Mouse (Mus musculus) megakaryocyte-erythroid progenitor cell, adult 5-6 weeks (primary cell): ENCODE measurements around the gene Mlec. TPM values are rescaled to one million over a fixed set of nuclear protein-coding genes. Genes with fewer than 3 reads are reported as not detected.
"Not testable (repeated sequence)": the region's sequence is repeated elsewhere in the genome, so short reads cannot be mapped to it uniquely, and the experiment has no call there.

Source experiments
- ATAC-seq: replicated peaks from 2 replicates; pipeline ENCODE4 v1.8.0; 2016; ENCODE audit warnings: mild to moderate bottlenecking, inconsistent platforms; ENCODE audit not compliant: severe bottlenecking, poor library complexity, low FRiP score, low TSS enrichment
- total RNA-seq, 2 experiments: library from RNA; stranded (forward) in 1 of 2; stranded (reverse) in 1 of 2; fragments of 200-1000, 215-1000 nt in 1 of 2; fragments of >200 nt in 1 of 2; fragmentation: Nextera tagmentation in 1 of 2; gene quantifications; 2 replicates each; pipeline ENCODE4 v1.2.3; 2014 to 2017

Mlec gene
- total RNA-seq, 2 experiments from 2014 or later = 86.4 to 101 TPM

- ATAC-seq = no peak
Observed at GRCm38 (mm10) chr5:115182925-115183324, 24.9 kb upstream of the Mlec start.

- no peak for ATAC-seq
Observed at GRCm38 (mm10) chr5:115181248-115181940, 23.4 kb upstream of the Mlec start.

DNA sequence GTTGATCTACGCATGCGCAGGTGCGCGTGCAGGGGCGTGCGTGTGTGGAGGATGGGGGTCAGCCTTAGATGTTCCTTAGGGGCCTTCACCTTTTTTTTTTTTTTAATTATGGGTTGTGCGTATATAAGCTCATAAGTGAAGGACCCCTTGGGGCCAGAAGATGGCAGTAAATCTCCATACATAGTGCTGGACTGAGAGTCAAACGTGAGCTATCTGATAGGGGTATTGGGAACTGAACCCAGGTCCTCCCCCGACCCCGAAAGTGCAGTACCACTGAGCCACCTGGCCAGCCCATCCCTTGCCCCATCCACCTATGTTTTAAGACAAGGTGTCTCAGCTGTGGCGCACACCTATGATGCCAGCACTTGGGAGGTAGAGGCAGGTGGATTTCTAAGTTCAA lies 21.6 kb upstream of the Mlec start:
- ATAC-seq = no peak

DNA sequence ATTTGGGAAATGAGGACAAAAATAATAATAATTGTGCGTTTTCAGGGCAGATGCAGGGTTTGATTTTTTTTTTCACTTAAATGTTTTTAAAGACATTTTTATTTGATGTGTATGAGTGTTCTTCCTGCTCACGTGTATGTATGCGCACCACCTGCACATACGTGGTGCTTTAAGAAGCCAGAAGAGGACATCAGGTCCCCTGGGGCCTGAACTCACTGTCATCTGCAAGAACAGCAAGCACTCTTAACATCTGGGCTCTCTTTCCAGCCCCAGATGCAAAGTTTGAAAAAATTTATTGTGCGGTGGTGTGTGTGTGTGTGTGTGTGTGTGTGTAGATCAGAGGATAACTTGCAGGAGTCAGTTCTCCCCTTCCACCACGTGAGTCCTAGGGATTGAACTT lies 19.9 kb upstream of the Mlec start:
- ATAC-seq = no peak

- ATAC-seq = no peak
Observed at GRCm38 (mm10) chr5:115174554-115174953, 16.6 kb upstream of the Mlec start.

DNA sequence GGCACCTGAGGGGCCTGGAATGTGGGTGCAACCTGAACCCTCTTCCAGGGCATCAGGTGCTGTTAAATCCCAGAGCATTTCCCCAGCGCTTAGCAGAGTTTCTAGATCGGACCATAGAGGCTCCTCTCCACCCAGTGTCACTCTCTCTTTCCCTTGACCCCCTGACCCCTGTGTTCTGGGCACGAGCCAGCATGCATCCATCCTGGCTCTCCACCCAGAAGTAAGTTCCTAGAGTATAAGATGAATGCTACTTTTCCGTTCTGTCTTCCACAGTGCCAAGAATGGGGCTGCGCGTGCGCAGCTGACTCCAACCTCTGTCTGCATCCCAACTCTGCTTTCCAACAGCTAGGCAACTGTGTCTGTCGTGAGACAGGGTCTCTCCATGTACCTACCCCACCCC lies 12.2 kb upstream of the Mlec start:
- ATAC-seq = no peak

DNA sequence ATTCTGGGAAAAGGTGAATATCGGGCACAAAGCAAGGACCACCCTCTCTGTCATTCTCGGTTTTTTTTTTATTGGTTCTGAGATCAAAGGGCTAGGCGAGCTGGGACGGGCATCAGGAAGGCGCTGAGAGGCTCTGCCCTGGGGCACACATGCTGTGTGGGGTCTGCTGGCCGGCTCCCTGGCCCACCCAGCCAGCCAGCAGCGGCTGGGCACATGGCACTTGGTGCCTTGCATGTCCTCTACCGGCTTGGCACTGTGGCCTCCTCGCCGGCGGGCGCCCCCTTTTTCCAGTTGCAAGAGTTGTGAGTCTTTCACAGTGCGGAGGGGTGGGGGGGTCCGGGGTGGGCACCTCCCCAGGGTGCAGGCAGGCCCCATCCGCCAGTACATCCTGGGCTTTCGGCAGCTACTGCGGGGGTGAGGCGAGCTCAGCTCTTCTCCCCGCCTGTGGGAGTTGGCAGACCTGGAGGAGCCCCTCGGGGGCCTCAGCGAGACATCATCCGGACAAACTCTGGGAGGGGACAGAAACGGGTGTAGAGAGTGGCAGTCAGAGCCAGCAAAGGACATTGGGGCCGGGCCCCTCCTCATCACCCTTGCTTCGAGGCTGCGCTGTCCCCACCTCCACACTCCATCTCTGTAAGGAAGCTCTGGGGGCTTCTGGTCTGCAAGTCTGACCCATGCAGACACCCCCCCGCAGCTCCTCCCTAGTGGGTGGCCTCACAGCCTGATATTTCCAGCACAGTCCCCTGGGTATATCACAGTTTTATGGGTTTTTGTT lies 10.8 kb upstream of the Mlec start:
- ATAC-seq = no peak

GRCm38 (mm10) chr5:115167396-115167795 lies 9.4 kb upstream of the Mlec start:
- no peak for ATAC-seq

DNA sequence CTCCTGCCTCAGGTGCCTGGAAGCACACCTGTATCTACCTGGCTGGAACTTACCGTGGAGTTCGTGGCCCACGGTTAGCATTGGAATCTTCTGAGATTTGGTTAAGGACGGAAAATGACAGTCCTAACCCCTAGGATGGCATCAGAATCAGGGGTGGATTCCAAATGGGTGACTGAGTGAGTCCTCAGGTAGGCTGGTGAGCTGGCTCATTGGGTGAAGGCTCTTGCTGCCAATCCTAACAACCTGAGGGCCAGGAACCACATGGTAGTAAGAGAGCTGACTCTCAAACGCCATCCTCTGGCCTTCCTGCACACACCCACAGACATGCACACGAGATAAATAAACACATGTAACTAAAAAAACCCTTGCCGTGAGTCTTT lies 8.8 kb upstream of the Mlec start:
- ATAC-seq = no peak

GRCm38 (mm10) chr5:115165895-115166814 lies 8.2 kb upstream of the Mlec start:
- peak; percentile 42 for ATAC-seq

- no peak for ATAC-seq
Observed at GRCm38 (mm10) chr5:115165351-115165750, 7.4 kb upstream of the Mlec start.

GRCm38 (mm10) chr5:115164446-115164845 lies 6.5 kb upstream of the Mlec start:
- ATAC-seq = not testable (repeated sequence)

DNA sequence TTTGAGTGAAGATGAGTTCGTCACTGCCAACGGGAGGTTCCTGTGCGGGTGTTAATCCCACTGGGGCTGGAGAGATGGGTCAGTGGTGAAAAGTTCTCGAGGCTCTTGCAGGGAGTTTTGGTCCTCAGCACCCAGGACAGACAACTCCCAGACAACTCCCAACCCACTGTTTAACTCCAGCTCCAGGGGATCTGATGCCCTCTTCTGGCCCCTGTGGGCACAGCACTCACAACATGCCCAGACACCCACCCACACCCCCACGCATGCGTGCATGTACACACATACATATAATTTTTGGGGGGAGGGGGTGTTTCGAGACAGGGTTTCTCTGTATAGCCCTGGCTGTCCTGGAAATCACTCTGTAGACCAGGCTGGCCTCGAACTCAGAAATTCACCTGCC lies 5.6 kb upstream of the Mlec start:
- no peak for ATAC-seq

GRCm38 (mm10) chr5:115161940-115162279 lies 3.9 kb upstream of the Mlec start:
- ATAC-seq = not testable (repeated sequence)

GRCm38 (mm10) chr5:115161064-115161939 lies 3.3 kb upstream of the Mlec start:
- ATAC-seq = no peak

DNA sequence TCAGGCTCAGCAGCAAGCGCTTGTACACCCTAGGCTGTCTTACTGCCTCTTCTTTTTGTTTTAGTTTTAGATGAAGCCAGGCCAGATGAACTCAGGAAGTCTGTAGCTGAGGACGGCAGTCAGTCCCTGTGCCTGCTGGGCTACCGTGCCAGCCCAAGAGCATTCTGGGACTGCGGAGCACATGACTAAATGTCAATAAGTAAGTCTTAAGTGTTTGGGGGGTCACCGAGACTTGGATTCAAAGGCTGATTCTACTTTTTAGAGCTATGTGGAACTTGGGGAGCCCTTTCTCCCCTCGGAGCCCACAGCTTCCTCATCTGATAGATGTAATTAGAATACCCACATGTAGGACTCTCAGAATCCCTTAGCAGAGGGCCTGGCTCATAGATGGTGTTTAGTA lies 2.7 kb upstream of the Mlec start:
- ATAC-seq = no peak

GRCm38 (mm10) chr5:115159165-115159564 lies 1.2 kb upstream of the Mlec start:
- no peak for ATAC-seq

- ATAC-seq = no peak
Observed at GRCm38 (mm10) chr5:115156933-115157589, 918 bp downstream of the Mlec start.

DNA sequence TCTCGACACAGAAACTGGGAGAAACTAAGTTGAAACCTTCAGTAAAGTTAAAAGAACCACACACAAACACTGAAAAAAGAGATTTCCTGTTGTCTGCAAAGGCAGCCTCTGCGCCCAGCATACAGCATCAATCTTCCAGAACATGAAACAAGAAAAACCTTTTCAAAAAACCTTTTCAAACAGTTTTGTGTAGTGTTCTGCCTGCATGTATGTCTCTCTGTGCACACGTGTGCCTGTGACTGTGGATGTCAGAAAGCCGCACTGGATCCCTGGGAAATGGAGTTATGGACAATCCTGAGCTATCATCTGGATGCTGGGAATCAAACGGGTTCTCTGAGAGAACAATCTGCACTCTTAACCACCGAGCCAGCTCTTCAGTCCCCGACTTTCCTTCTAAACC lies 1.6 kb downstream of the Mlec start:
- ATAC-seq = no peak
